Mouse (Mus musculus) megakaryocyte, embryonic 14.5 days (primary cell): ENCODE data around the gene Dcxr. TPM values are rescaled to one million over a fixed set of nuclear protein-coding genes. Genes with fewer than 3 reads are reported as not detected.
"Not testable (repeated sequence)": the region's sequence is repeated elsewhere in the genome, so short reads cannot be mapped to it uniquely, and the experiment has no call there.

Experiments
- H3K27me3 ChIP-seq: replicated peaks from 2 replicates; pipeline ENCODE3; 2012; ENCODE audit warnings: inconsistent platforms
- H3K36me3 ChIP-seq: replicated peaks from 2 replicates; pipeline ENCODE3; 2012; ENCODE audit warnings: low read length, inconsistent platforms, mixed read lengths
- H3K4me1 ChIP-seq: 2 replicates; pipeline ENCODE4 v1.6.1; 2012; ENCODE audit warnings: inconsistent platforms
- H3K4me3 ChIP-seq: replicated peaks from 2 replicates; pipeline ENCODE3; 2012; ENCODE audit warnings: moderate library complexity, mild to moderate bottlenecking, inconsistent platforms
- H3K9me3 ChIP-seq: 2 replicates; pipeline ENCODE4 v1.6.1; 2012; ENCODE audit warnings: inconsistent platforms
- FLI1 ChIP-seq: IDR thresholded peaks from 2 replicates; pipeline ENCODE4 v1.6.1; 2012; ENCODE audit warnings: low read length, inconsistent platforms, mixed read lengths
- GATA1 ChIP-seq: IDR thresholded peaks from 3 replicates; pipeline ENCODE4 v1.6.1; 2012; ENCODE audit warnings: mixed read lengths, low read length, inconsistent platforms, borderline replicate concordance
- polyA plus RNA-seq: library from polyadenylated mRNA; stranded (reverse); fragments of >175 nt; gene quantifications from 2 replicates; pipeline ENCODE4 v1.2.3, GENCODE M21; 2012; ENCODE audit warnings: low replicate concordance; ENCODE audit not compliant: insufficient read depth

The Dcxr gene
- polyA plus RNA-seq, result 100 and 241 TPM in 2 replicates

GRCm38 (mm10) chr11:120727169-120727527, at the start of gene Dcxr:
TSS of gene Dcxr (minus strand) at chr11:120727281.
- peaks cover 59% of the 10 kb centered on the region for H3K4me1 ChIP-seq
- TF ChIP-seq FLI1 (no peak), GATA1 (no peak)
- peak within 1 kb of the TSS; percentile 100 for H3K4me3 ChIP-seq
- peaks cover 26% of the 10 kb centered on the region for H3K36me3 ChIP-seq
- H3K9me3 ChIP-seq, result no peaks in the 10 kb centered on the region
- peaks cover 41% of the 10 kb centered on the region for H3K27me3 ChIP-seq

- H3K4me1 ChIP-seq, result peaks cover 21% of the 10 kb centered on the region
- TF ChIP-seq GATA1 (no peak), FLI1 (no peak)
- peaks cover 14% of the 10 kb centered on the region for H3K36me3 ChIP-seq
- peaks cover 19% of the 10 kb centered on the region for H3K27me3 ChIP-seq
- H3K4me3 ChIP-seq, result peak overlapping the region; percentile 62
- H3K9me3 ChIP-seq, result no peaks in the 10 kb centered on the region
Measured at GRCm38 (mm10) chr11:120775774-120776469, 48.8 kb upstream of the Dcxr start.

- TF ChIP-seq FLI1, result no peak
- no peak for TF ChIP-seq GATA1
- Histone ChIP-seq H3K27me3 (peaks cover 17% of the 10 kb centered on the region), H3K4me1 (peaks cover 17% of the 10 kb centered on the region), H3K9me3 (no peaks in the 10 kb centered on the region), H3K36me3 (no peaks in the 10 kb centered on the region), H3K4me3 (no peak overlapping the region)
Measured at GRCm38 (mm10) chr11:120773463-120774190, 46.5 kb upstream of the Dcxr start.

- H3K36me3 ChIP-seq, result no peaks in the 10 kb centered on the region
- peaks cover 19% of the 10 kb centered on the region for H3K27me3 ChIP-seq
- no peaks in the 10 kb centered on the region for H3K9me3 ChIP-seq
- peaks cover 25% of the 10 kb centered on the region for H3K4me1 ChIP-seq
- TF ChIP-seq GATA1, result no peak
- no peak for TF ChIP-seq FLI1
- H3K4me3 ChIP-seq, result no peak overlapping the region
Measured at GRCm38 (mm10) chr11:120772749-120773148, 45.7 kb upstream of the Dcxr start.

GRCm38 (mm10) chr11:120768206-120768605, 41.1 kb upstream of the Dcxr start:
- Histone ChIP-seq H3K4me3 (no peak overlapping the region), H3K27me3 (peaks cover 37% of the 10 kb centered on the region), H3K9me3 (no peaks in the 10 kb centered on the region), H3K4me1 (peaks cover 19% of the 10 kb centered on the region), H3K36me3 (no peaks in the 10 kb centered on the region)
- TF ChIP-seq FLI1 (no peak), GATA1 (no peak)

GRCm38 (mm10) chr11:120767023-120767422, 39.9 kb upstream of the Dcxr start:
- not testable (repeated sequence) for H3K4me3 ChIP-seq, H3K36me3 ChIP-seq, H3K9me3 ChIP-seq
- H3K4me1 ChIP-seq, result peaks cover 23% of the 10 kb centered on the region
- H3K27me3 ChIP-seq, result peaks cover 36% of the 10 kb centered on the region

GRCm38 (mm10) chr11:120763121-120763999, 36.3 kb upstream of the Dcxr start:
- not testable (repeated sequence) for H3K4me3 ChIP-seq, H3K36me3 ChIP-seq
- Histone ChIP-seq H3K9me3 (peaks cover 37% of the 10 kb centered on the region), H3K27me3 (peaks cover 41% of the 10 kb centered on the region), H3K4me1 (peaks cover 23% of the 10 kb centered on the region)

- peaks cover 38% of the 10 kb centered on the region for H3K27me3 ChIP-seq
- H3K9me3 ChIP-seq, result peaks cover 44% of the 10 kb centered on the region
- H3K4me1 ChIP-seq, result peaks cover 16% of the 10 kb centered on the region
- not testable (repeated sequence) for H3K36me3 ChIP-seq
- peak within 1 kb of the TSS; percentile 26 for H3K4me3 ChIP-seq
Measured at GRCm38 (mm10) chr11:120762672-120763041, 35.6 kb upstream of the Dcxr start, which contains the start of gene Hmga1b. TSS of gene Hmga1b (plus strand) at chr11:120762794.

GRCm38 (mm10) chr11:120761811-120762671, 35.0 kb upstream of the Dcxr start:
- peaks cover 35% of the 10 kb centered on the region for H3K27me3 ChIP-seq
- H3K9me3 ChIP-seq, result peaks cover 46% of the 10 kb centered on the region
- H3K36me3 ChIP-seq, result no peaks in the 10 kb centered on the region
- peak overlapping the region; percentile 26 for H3K4me3 ChIP-seq
- TF ChIP-seq GATA1 (no peak), FLI1 (no peak)
- H3K4me1 ChIP-seq, result peaks cover 9% of the 10 kb centered on the region
